Mouse (Mus musculus) heart, adult 2 months (tissue): ENCODE measurements at regions not wholly inside any gene's neighbourhood (a gene's known extent, or its start where the extent isn't known, plus 50 kb on each side); places are given as distances from the start of the nearest gene placed in this dataset.

Experiments
- CTCF ChIP-seq: fragments of 200-600 bp; IDR thresholded peaks from 2 replicates; pipeline ENCODE4 v1.8.1; 2022; ENCODE audit warnings: antibody characterized with exemption, mild to moderate bottlenecking, moderate library complexity
- EP300 ChIP-seq: fragments of 200-500 bp; IDR thresholded peaks from 2 replicates; pipeline ENCODE4 v1.6.1; 2011; ENCODE audit warnings: low read depth, low read length, control low read depth; ENCODE audit not compliant: insufficient read depth
- POLR2A ChIP-seq: fragments of 200-500 bp; IDR thresholded peaks from 2 replicates; pipeline ENCODE4 v1.6.1; 2011; ENCODE audit warnings: mild to moderate bottlenecking, low read depth, low read length, control low read depth; ENCODE audit not compliant: insufficient read depth

DNA sequence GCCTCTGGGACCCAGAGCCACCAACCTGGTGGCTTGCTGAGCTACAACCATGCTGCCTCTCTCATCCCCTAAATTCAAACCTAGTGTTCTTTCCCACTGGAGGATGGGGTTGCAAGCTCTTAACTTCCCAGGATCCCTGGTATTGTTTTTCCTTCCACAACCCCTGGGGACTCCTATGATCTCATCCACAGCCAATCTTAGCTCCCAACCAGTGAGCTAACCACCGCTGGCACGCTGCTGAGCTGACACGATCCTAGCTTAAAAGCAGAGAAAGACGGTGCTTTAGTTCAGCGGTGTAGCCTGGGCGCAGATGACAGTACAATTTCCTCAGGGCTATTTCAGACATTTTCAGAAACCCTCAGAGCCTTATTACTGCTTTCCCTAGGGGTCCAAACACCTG lies 158.2 kb upstream of the Nectin1 start:
- TF ChIP-seq POLR2A: no peak
- TF ChIP-seq CTCF: no peak
- TF ChIP-seq EP300: no peak
